Mouse (Mus musculus) retina, postnatal 1 day (tissue): ENCODE measurements around the gene Bcr.
A peak's percentile ranks its signal among the peaks of the same experiment; 100 is the strongest.

Source experiments
- DNase-seq: peaks from one replicate; pipeline ENCODE4 v3.0.0-alpha.2; 2012

Bcr gene

GRCm38 (mm10) chr10:75187366-75188056, 127.1 kb downstream of the Bcr start:
- DNase-seq, result no peak

- peak; percentile 16 for DNase-seq
These were observed 131.3 kb downstream of the Bcr start for GRCm38 (mm10) chr10:75191647-75192046.

GRCm38 (mm10) chr10:75197817-75198216, 137.4 kb downstream of the Bcr start:
- no peak for DNase-seq

GRCm38 (mm10) chr10:75200733-75201132, 140.3 kb downstream of the Bcr start:
- DNase-seq, result no peak

- no peak for DNase-seq
These were observed 145.8 kb downstream of the Bcr start for GRCm38 (mm10) chr10:75206192-75206591.

- DNase-seq, result no peak
These were observed 150.4 kb downstream of the Bcr start for GRCm38 (mm10) chr10:75210841-75211240.

GRCm38 (mm10) chr10:75211807-75212645, 151.6 kb downstream of the Bcr start, which contains the start of gene Specc1l:
Gene Specc1l, plus strand, starts transcription at chr10:75212073.
- DNase-seq, result peak; percentile 98

- DNase-seq, result peak; percentile 16
These were observed 152.6 kb downstream of the Bcr start for GRCm38 (mm10) chr10:75212981-75213380.

- DNase-seq, result no peak
These were observed 160.3 kb downstream of the Bcr start for GRCm38 (mm10) chr10:75220722-75221121.

GRCm38 (mm10) chr10:75221936-75222610, 161.7 kb downstream of the Bcr start:
- DNase-seq, result no peak

GRCm38 (mm10) chr10:75222611-75222998, 162.2 kb downstream of the Bcr start:
- no peak for DNase-seq

GRCm38 (mm10) chr10:75224154-75224553, 163.8 kb downstream of the Bcr start:
- no peak for DNase-seq

GRCm38 (mm10) chr10:75224630-75225029, 164.2 kb downstream of the Bcr start:
- DNase-seq, result no peak

GRCm38 (mm10) chr10:75227381-75227780, 167.0 kb downstream of the Bcr start:
- DNase-seq, result no peak

GRCm38 (mm10) chr10:75230572-75230971, 170.2 kb downstream of the Bcr start:
- no peak for DNase-seq

- DNase-seq, result no peak
These were observed 171.5 kb downstream of the Bcr start for GRCm38 (mm10) chr10:75231876-75232275.

- no peak for DNase-seq
These were observed 172.3 kb downstream of the Bcr start for GRCm38 (mm10) chr10:75232612-75233155.

GRCm38 (mm10) chr10:75233489-75233888, 173.1 kb downstream of the Bcr start:
- DNase-seq, result no peak
